In genomic region chr2:79352100-79352802, GRCm38 (mm10) we compare ENCODE assay signal across 28 mouse cellular contexts.
A peak's percentile ranks its signal among the peaks of the same experiment; 100 is the strongest.
DNase-seq lines count a peak whose midpoint lies in the region; ATAC-seq and TF ChIP-seq lines count a peak whose summit lies in the region.
"Had no signal": no experiment of that assay in that cellular context is flagged by ENCODE, and none has a peak within 500 bp of the region (broad histone marks: within the 10 kb centered on the region; RNA-seq: fewer than 3 reads in every experiment).

No protein-coding gene starts in this region.

- H3K9me3 ChIP-seq in forebrain, embryonic 10.5 days, result no peaks in the 10 kb centered on the region
- H3K9me3 ChIP-seq in forebrain, postnatal 0 days (ENCODE audit: low read length), result no peaks in the 10 kb centered on the region
- no peaks in the 10 kb centered on the region for H3K9me3 ChIP-seq in midbrain, embryonic 13.5 days
- no peaks in the 10 kb centered on the region for H3K9me3 ChIP-seq in midbrain, embryonic 16.5 days (replicated peaks; ENCODE audit: control insufficient read depth, low read length, poor library complexity, severe bottlenecking)
- no peaks in the 10 kb centered on the region for H3K9me3 ChIP-seq in forebrain, embryonic 14.5 days (replicated peaks; ENCODE audit: control insufficient read depth, low read length)
- H3K9me3 ChIP-seq in neural tube, embryonic 15.5 days (replicated peaks), result no peaks in the 10 kb centered on the region
- H3K9me3 ChIP-seq: G1E; midbrain, embryonic 10.5 days had no signal

- 0 out of 2 replicates have a peak overlapping the region, but pooled peaks have one; percentile 20 for H3K27ac ChIP-seq in forebrain, embryonic 10.5 days
- no peak overlapping the region for H3K27ac ChIP-seq in forebrain, postnatal 0 days (ENCODE audit: low read depth, low read length)
- no peak overlapping the region for H3K27ac ChIP-seq in midbrain, embryonic 13.5 days
- no peak overlapping the region for H3K27ac ChIP-seq in midbrain, embryonic 16.5 days (ENCODE audit: low read length)
- peak overlapping the region; percentile 36; the same call in 1 of the 2 replicates for H3K27ac ChIP-seq in forebrain, embryonic 14.5 days (ENCODE audit: low read depth, low read length)
- H3K27ac ChIP-seq in neural tube, embryonic 15.5 days (replicated peaks), result peak overlapping the region; percentile 25; the same call in 1 of the 2 replicates
- H3K27ac ChIP-seq: gastrocnemius, adult 2 months; liver, embryonic 14.5 days; midbrain, embryonic 10.5 days; stomach, postnatal 0 days had no signal

- H3K36me3 ChIP-seq in forebrain, embryonic 10.5 days (replicated peaks), result no peaks in the 10 kb centered on the region
- no peaks in the 10 kb centered on the region for H3K36me3 ChIP-seq in forebrain, postnatal 0 days (ENCODE audit: insufficient read depth)
- no peaks in the 10 kb centered on the region for H3K36me3 ChIP-seq in midbrain, embryonic 13.5 days
- no peaks in the 10 kb centered on the region for H3K36me3 ChIP-seq in midbrain, embryonic 16.5 days (ENCODE audit: control insufficient read depth, insufficient read depth, low read length)
- no peaks in the 10 kb centered on the region for H3K36me3 ChIP-seq in forebrain, embryonic 14.5 days (ENCODE audit: control insufficient read depth, insufficient read depth, low read length)
- H3K36me3 ChIP-seq in neural tube, embryonic 15.5 days, result no peaks in the 10 kb centered on the region
- H3K36me3 ChIP-seq: G1E; midbrain, embryonic 10.5 days had no signal

- H3K4me2 ChIP-seq in forebrain, postnatal 0 days (ENCODE audit: low read depth), result no peak overlapping the region
- no peak overlapping the region for H3K4me2 ChIP-seq in midbrain, embryonic 13.5 days (replicated peaks)
- H3K4me2 ChIP-seq in midbrain, embryonic 16.5 days (ENCODE audit: low read length), result no peak overlapping the region
- H3K4me2 ChIP-seq in forebrain, embryonic 14.5 days (ENCODE audit: low read length), result no peak overlapping the region
- H3K4me2 ChIP-seq in neural tube, embryonic 15.5 days, result no peak overlapping the region
- H3K4me2 ChIP-seq: heart, embryonic 11.5 days; lung, embryonic 14.5 days had no signal

- no peaks in the 10 kb centered on the region for H3K27me3 ChIP-seq in forebrain, embryonic 10.5 days (ENCODE audit: poor library complexity, severe bottlenecking)
- no peaks in the 10 kb centered on the region for H3K27me3 ChIP-seq in forebrain, postnatal 0 days (ENCODE audit: insufficient read depth, low read length)
- no peaks in the 10 kb centered on the region for H3K27me3 ChIP-seq in midbrain, embryonic 13.5 days
- H3K27me3 ChIP-seq in midbrain, embryonic 16.5 days (ENCODE audit: control insufficient read depth, insufficient read depth, low read depth, low read length), result no peaks in the 10 kb centered on the region
- H3K27me3 ChIP-seq in forebrain, embryonic 14.5 days (replicated peaks; ENCODE audit: control insufficient read depth, insufficient read depth, low read length), result no peaks in the 10 kb centered on the region
- no peaks in the 10 kb centered on the region for H3K27me3 ChIP-seq in neural tube, embryonic 15.5 days (replicated peaks)

- no peak overlapping the region for H3K9ac ChIP-seq in forebrain, postnatal 0 days
- H3K9ac ChIP-seq in midbrain, embryonic 13.5 days (replicated peaks), result no peak overlapping the region
- no peak overlapping the region for H3K9ac ChIP-seq in midbrain, embryonic 16.5 days (ENCODE audit: low read depth, low read length)
- no peak overlapping the region for H3K9ac ChIP-seq in forebrain, embryonic 14.5 days (ENCODE audit: low read length)
- H3K9ac ChIP-seq in neural tube, embryonic 15.5 days (replicated peaks), result no peak overlapping the region
- H3K9ac ChIP-seq: liver, embryonic 14.5 days; lung, embryonic 14.5 days had no signal

- 77% methylated on average over 4 of the region's 4 CpGs for WGBS in forebrain, embryonic 10.5 days
- 62% methylated on average over 4 of the region's 4 CpGs for WGBS in forebrain, postnatal 0 days
- 77% methylated on average over 4 of the region's 4 CpGs for WGBS in midbrain, embryonic 13.5 days
- 67% methylated on average over 4 of the region's 4 CpGs for WGBS in midbrain, embryonic 16.5 days
- WGBS in forebrain, embryonic 14.5 days, result 69% methylated on average over 4 of the region's 4 CpGs
- WGBS in neural tube, embryonic 15.5 days, result 70% methylated on average over 4 of the region's 4 CpGs

- DNase-seq in forebrain, embryonic 10.5 days (ENCODE audit: extremely low spot score, low spot score), result no peak
- DNase-seq in forebrain, postnatal 0 days, result no peak
- DNase-seq in forebrain, embryonic 14.5 days (ENCODE audit: low spot score), result no peak
- DNase-seq in kidney, postnatal 4 days, result no peak
- DNase-seq in lung, postnatal 14 days, result no peak
- DNase-seq: adrenal gland, adult 8-10 months; cerebellum, adult 8-10 months; cerebellum, postnatal 25 days; gastrocnemius, adult 2 months; gastrocnemius, postnatal 36 days; heart, adult 18-20 months; kidney, adult 11 months; kidney, postnatal 14 days; liver; right cerebral cortex, adult 18-20 months; spleen, adult 18-20 months; thymus, adult 18-20 months; thymus, postnatal 25 days had no signal

- no peak overlapping the region for H3K4me3 ChIP-seq in forebrain, embryonic 10.5 days
- H3K4me3 ChIP-seq in forebrain, postnatal 0 days (ENCODE audit: low read depth, low read length), result no peak overlapping the region
- H3K4me3 ChIP-seq in midbrain, embryonic 13.5 days (replicated peaks), result no peak overlapping the region
- H3K4me3 ChIP-seq in midbrain, embryonic 16.5 days (ENCODE audit: low read depth, low read length), result no peak overlapping the region
- no peak overlapping the region for H3K4me3 ChIP-seq in forebrain, embryonic 14.5 days (ENCODE audit: low read depth, low read length)
- no peak overlapping the region for H3K4me3 ChIP-seq in neural tube, embryonic 15.5 days (replicated peaks)
- H3K4me3 ChIP-seq: gastrocnemius, adult 2 months; midbrain, embryonic 10.5 days had no signal

- ATAC-seq in forebrain, postnatal 0 days, result no peak
- peak; percentile 37; the same call in 1 of the 2 replicates for ATAC-seq in midbrain, embryonic 13.5 days
- no peak for ATAC-seq in midbrain, embryonic 16.5 days
- peak; percentile 44 for ATAC-seq in forebrain, embryonic 14.5 days
- peak; percentile 39; the same call in 1 of the 2 replicates for ATAC-seq in neural tube, embryonic 15.5 days (ENCODE audit: low FRiP score)
- ATAC-seq: inflammation-experienced regulatory T-cells, adult 6 months had no signal

- H3K4me1 ChIP-seq in forebrain, embryonic 10.5 days, result peaks cover 15% of the 10 kb centered on the region
- H3K4me1 ChIP-seq in forebrain, postnatal 0 days (ENCODE audit: insufficient read depth), result 0 out of 2 replicates have a peak, but pooled peaks cover 7% of the 10 kb centered on the region
- H3K4me1 ChIP-seq in midbrain, embryonic 13.5 days (replicated peaks), result peaks cover 10% of the 10 kb centered on the region; the same call in 1 of the 2 replicates
- peaks cover 10% of the 10 kb centered on the region for H3K4me1 ChIP-seq in midbrain, embryonic 16.5 days (ENCODE audit: control insufficient read depth, insufficient read depth, low read length)
- H3K4me1 ChIP-seq in forebrain, embryonic 14.5 days (ENCODE audit: control insufficient read depth, insufficient read depth, low read length), result peaks cover 10% of the 10 kb centered on the region
- H3K4me1 ChIP-seq in neural tube, embryonic 15.5 days, result peaks cover 11% of the 10 kb centered on the region; the same call in 1 of the 2 replicates

- TF ChIP-seq CTCF in forebrain, postnatal 0 days (IDR thresholded peaks at IDR 0.05; ENCODE audit: low read depth), result no peak

Comparison
In these comparisons a context has a peak if more than half of its experiments do, and no peak if none do; other contexts are left out.
1. H3K27ac ChIP-seq: peak in forebrain, embryonic 10.5 days (single experiment), forebrain, embryonic 14.5 days (single experiment) and neural tube, embryonic 15.5 days (single experiment); none in forebrain, postnatal 0 days (single experiment), midbrain, embryonic 13.5 days (single experiment) and midbrain, embryonic 16.5 days (single experiment).
2. ATAC-seq: peak in midbrain, embryonic 13.5 days (single experiment), forebrain, embryonic 14.5 days (single experiment) and neural tube, embryonic 15.5 days (single experiment); none in forebrain, postnatal 0 days (single experiment) and midbrain, embryonic 16.5 days (single experiment).